Mouse (Mus musculus): ENCODE measurements around the gene Gm42421.

The Gm42421 gene

DNA sequence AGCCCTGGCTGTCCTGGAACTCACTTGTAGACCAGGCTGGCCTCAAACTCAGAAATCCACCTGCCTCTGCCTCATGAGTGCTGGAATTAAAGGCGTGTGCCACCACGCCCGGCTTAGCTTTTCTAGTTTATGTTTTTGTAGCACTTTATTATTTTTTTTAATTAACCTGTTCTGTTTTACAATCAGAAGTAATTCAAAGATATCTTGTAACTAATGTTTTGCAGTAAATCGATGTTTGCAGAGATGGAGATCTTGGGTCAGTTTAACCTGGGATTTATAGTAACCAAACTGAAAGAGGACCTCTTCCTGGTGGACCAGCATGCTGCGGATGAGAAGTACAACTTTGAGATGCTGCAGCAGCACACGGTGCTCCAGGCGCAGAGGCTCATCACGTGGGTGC is at the start of gene Gm42421:
Gm42421 (plus strand) TSS at position 301 of the 400 bp plus-strand sequence.
- no peak for DNase-seq

DNA sequence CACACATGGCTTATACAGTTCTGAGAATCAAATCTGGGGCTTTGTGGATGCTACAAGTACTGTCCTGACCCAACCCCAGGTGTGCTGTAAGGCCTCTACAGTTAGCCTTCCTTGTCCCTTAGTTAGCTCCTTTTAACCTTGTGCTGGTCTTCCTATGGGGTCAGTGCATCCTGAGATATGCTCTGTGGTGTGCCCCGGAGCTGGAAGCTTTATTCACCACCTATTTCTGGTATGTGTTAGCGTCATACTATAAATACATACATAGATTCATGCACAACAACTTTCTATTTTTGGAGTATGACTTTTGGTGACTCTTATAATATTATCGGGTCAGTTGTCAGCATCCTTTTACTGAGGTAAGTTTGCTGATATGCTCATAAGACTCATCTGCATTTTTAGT is 42.7 kb upstream of the Gm42421 start:
- DNase-seq, result no peak

DNA sequence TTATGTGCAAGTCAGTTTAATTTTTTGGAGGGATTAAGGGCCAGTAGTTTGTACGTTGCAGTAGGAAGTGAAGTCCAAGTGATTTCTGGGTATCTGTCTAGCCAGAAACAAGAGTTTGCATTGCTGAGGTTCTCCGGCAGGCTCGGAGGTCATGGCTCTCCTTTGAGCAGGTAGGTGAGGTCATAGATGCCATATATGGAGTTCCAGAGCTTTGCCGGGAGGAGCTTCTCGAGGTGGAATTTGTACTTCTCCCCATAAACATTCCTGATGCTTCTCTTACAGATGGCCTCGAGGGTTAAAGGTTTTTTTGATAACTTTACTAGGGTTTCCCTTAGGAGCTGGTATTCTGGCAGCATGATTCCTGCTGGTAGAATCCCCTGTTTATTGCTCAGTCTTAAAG is 37.2 kb upstream of the Gm42421 start:
- no peak for DNase-seq

DNA sequence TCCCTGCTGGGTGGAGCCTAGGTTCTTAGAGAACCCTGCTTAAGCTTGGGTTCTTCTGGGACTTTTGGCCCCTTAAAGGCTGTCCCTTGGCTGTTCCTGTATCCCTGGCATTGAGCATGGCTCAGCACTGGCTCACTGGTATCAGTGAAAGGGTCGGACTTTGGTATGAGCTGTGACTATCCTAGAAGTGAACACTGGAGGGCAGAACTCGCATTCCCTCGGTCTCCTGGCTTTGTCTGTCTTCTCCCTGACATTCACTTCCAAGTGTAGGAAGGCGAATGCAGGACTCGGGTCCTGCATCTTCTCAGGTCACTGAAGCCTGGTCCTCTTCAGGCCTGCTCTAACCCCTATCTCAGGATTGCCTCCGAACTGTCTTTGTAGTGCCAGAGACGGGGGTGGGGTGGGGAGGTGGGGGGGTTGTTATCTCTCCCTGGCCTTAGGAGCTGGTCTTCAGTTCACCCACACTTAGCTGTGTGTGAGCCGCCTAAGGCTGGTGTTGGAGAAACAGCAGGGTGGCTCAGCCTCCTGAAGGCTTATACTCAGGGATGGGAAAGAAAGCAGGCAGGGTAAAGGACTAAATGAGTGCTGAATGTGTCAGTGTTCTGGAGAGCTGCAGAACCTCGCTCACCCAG is 35.6 kb upstream of the Gm42421 start:
- no peak for DNase-seq

DNA sequence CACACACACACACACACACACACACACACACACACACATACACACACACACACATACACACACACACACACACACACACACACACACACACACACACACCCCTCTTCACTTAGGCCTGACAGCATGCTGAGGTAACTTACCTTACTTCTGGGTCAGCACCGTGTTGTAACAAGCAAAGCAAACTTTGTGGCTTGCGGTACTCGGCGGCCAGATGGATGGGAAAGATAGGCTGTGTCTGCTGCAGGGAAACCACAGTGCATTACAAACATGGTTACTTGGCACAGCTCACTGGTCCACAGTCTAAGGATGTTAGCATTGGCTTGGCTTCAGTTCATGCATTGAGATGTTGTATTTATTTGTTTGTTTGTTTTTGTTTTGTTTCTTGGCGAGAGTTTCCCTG is 34.6 kb upstream of the Gm42421 start:
- DNase-seq, result no peak

DNA sequence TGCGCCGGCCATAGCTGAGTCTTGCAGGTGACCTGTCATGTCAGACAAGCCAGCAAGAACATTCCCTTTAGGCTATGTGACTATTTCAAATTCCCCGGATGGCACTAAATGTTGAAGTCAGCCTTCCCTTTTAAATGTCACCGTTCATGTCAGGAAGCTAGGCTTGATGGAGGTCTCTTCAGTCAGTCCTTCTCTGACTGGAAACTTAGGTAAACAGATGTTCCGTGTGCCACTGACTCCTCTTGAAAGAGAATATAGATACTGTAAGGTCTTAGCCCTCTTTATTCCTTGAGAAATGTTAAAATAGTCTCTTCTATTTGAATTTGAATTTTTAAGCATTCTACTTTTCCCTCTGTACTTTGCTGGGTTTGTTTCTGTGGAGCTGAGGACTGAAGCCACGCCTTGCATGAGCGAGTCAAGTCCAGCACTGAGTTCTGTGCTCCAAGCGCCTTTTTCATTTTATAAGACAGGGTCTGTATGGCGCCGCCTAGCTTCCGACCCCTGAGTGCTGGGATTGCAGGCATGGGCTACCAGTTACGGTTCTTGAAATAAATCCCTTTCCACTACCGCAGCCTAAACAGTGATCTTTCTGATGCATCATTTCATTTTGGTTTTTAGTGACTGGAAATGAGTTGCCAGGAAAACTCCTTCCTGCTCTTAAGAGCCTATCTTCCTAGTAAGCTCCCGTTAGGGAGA is 30.2 kb upstream of the Gm42421 start, which contains the start of gene Ankrd61:
Ankrd61 (minus strand) TSS at position 51 of the 696 bp plus-strand sequence.
- no peak for DNase-seq

DNA sequence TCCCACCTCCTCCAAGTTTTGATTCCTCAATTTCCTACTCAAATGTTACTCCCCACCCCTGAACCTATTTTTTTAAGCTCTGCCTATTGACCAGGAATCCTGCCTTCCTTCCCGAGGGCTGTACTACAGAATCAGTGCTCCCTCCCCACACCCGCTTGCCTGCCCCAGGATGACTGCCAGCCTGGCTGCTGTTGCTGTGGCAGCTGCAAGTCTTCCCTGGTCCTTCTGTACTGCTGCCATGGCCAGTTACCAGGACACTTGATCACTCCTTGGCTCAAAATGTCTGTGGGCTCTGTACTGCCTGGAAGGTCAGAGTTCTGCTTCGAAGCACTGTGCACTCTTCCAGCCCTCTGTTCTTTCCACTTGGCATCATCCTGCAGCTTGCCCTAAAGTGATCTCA is 25.9 kb upstream of the Gm42421 start:
- DNase-seq, result no peak

DNA sequence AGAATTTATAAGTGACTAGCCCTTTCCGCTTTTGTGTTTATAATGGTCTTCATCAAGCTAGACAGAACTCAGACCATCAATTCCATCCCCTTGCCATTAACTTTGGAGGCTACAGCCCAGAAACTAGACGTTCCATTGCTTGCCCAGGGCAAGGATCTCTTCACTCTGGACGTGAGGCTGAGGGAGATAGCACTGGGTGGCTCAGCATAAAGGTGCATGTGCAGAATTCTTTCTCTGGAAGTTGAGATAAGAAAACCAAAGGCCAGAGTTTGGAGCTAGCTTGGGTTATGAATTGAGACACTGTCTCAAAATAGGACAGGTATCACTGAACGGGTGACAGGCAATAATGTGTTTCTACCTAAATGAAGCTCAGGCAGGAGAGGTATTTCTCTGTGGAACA is 24.2 kb upstream of the Gm42421 start:
- no peak for DNase-seq

DNA sequence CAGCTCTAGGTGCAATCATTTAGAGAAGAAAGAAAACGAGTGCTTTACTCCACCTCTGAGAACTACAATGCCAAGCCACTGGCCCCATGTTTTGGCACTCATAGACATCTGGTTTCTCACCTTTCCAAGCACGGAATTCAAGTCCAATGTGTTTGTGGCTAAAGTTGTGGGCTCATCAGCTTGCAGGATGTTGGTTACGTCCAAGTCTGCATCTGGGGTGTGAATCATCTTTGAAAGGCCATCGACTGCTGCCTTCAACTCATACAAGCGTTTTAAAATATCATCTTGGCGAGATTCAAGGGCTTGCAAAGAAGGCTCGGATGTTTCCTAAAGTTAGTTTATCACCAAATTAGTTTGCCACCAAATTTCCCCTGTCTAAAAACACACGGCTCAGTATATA is 21.5 kb upstream of the Gm42421 start:
- DNase-seq, result no peak

DNA sequence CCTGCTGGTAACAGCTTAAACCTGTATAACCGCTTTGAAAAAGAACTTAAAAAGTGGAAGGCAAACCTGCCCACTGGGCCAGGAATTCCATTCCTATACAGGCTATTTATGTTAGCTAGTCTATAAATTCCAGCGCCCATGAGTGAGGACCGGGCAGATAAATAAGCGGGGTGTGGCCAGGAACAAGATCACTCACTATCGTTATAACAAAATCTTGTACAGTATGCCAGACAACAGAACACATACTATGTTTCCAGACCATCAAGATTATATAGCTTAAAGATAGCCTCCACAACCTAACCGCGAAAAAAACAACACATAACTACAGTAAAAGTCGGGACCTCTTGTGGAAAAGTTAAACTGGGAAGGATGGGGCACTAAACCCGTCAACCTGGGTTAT is 19.0 kb upstream of the Gm42421 start:
- no peak for DNase-seq

DNA sequence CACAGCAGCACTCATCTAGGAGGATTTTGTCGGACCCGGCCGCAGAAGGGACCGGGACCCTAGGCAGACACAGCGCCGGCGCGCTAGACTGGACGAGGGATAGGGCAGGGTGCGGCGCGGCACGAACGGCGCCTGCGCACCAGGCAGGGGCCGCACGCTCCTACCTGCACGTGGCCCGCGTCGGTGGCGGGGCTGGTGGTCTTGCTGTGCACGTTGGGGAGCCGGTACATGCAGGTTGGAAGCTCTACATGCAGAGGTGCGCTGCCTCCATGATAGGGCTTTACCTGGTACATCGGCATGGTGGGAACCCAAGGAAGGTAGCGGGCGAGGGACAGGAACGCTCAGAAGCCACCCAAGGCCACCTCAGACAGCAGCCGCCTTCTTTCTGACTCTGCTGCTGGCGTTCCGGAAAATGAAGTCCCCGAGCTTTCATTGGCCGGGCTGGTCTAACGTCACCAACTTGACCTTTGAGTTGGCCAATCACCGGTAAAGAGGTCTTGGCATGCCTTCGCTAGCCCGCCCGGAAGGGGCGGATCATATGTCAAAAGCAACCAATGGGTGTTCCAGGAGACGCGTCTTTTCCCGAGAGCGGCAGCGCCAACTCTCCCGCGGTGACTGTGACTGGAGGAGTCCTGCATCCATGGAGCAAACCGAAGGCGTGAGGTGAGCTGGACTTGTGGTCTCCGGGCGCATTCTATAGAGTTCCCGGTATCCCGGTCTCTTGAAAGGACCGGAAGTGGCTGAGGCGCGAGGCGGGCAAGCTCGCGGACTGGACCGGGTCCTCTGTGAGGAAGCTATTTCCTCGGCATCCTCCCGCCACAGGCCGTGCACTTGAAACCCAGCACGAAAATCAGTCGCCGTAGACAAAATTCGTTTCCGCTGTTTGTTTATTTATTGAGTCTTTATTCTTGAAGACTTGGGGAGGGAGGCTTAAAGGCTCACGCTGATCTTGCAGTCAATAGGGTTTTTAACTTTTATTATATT is 18.3 kb upstream of the Gm42421 start, which contains the start of the genes Aimp2 and Pms2:
Aimp2 (minus strand) TSS at position 431 of the 984 bp plus-strand sequence.
Pms2 (plus strand) TSS at position 548 of the 984 bp plus-strand sequence.
- DNase-seq, result peak; percentile 95 to 96

DNA sequence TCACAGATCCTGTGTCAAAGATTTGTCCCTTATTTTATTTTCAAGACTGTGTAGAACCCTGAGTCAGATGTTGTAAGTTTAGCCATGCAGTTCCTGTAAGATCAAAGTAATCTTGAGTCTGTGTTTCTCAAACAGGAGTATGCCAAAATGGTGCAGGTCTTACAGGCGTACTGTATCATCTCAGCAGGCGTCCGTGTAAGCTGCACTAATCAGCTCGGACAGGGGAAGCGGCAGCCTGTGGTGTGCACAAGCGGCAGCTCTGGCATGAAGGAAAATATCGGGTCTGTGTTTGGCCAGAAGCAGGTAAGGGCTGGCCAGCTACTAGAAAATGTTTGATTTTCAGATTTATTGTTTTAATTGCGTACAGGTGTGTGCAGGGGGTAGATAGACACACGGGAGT is 11.8 kb upstream of the Gm42421 start:
- no peak for DNase-seq

DNA sequence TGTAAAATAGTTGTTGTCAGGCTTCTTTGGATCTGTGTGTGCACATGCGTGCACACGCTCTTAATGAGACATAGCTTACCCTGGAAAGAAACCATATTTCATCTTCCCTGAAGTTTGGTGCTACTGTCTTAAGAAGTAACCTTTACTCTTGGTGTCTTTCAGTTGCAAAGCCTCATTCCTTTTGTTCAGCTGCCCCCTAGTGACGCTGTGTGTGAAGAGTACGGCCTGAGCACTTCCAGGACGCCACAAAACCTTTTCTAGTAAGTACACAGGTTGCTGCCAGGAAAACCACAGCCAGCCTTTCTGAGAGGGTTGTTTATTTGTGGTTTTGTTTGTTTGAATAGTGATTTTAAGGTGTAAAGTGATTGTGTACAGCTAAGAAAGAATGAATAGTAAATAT is 10.6 kb upstream of the Gm42421 start:
- DNase-seq, result peak; percentile 14 to 32

DNA sequence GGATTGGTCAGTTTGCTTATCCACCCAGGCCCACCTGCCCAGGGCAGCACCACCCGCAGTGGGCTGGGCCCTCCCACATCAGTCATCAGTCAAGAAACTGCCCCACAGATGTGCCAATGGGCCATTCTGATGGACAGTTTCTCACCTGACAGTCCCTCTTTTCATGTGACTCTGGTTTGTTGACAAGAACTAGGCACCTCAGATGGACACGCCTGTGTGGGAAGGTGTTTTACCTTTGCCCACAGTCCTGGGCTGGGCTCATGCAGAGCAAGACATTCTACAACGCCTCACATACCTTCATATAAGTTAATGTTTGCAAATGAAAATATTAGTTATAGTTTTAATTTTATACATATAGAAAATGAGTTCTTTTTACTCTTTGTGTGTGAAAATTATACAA is 9.9 kb upstream of the Gm42421 start:
- DNase-seq, result no peak

DNA sequence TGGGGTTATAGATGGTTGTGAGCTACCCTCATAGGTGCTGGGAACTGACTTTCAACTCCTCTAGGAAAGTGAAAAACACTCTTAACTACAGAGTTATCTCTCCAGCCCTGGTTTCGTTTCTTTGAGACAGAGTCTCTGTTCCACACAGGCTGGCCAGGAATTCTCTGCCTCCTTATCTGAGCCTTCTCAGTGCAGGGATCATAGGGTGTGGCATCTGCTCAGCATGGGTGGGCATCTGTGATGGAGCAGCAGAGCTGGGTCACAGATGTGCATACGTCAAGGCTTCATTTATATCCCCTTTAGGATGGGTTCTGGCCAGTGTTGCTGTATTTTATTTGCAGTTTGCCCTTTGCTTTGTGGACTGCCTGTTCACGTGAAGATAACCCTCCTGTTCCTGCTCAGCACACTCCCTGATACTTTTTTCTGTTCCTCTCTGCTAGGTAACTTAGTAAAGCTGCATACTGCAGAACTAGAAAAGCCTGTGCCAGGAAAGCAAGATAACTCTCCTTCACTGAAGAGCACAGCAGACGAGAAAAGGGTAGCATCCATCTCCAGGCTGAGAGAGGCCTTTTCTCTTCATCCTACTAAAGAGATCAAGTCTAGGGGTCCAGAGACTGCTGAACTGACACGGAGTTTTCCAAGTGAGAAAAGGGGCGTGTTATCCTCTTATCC is 3.1 kb upstream of the Gm42421 start:
- DNase-seq, result no peak

DNA sequence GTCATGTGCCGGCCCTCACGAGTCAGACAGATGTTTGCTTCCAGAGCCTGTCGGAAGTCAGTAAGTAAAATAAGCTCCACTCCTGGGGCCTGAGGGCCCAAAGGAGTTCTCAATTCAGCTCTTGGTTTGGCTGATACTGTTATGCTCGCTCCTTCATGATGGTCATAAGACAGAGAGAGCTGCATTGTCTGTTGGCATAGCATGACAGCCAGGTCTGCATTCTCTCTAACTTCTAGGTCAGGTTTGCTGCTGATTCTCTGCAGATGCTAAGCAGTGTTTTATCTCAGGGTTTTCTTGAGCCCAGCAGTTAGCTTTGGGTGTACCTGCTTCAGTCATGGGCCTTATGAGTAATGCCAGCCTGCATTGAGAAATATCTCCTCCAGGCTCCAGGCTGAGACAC is 1.3 kb downstream of the Gm42421 start:
- DNase-seq, result no peak

DNA sequence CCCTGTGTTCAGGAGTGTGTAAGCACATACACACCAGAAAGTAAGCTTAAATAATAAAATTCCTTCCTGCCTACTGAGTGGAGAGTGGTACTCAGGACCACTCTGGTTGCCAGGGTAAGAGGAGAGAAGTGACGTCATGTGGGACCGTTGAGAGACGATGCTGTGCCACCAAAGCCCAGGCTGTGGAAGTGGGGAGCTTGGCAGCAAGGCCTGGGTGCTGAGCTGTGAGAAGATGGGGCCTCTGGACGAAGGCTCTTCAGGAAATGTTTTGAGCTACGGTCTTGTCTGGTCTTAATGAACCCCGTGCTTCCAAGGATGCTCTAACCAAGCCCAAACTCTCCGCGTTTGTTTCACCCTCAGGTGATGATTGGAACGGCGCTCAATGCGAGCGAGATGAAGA is 2.7 kb downstream of the Gm42421 start:
- no peak for DNase-seq

DNA sequence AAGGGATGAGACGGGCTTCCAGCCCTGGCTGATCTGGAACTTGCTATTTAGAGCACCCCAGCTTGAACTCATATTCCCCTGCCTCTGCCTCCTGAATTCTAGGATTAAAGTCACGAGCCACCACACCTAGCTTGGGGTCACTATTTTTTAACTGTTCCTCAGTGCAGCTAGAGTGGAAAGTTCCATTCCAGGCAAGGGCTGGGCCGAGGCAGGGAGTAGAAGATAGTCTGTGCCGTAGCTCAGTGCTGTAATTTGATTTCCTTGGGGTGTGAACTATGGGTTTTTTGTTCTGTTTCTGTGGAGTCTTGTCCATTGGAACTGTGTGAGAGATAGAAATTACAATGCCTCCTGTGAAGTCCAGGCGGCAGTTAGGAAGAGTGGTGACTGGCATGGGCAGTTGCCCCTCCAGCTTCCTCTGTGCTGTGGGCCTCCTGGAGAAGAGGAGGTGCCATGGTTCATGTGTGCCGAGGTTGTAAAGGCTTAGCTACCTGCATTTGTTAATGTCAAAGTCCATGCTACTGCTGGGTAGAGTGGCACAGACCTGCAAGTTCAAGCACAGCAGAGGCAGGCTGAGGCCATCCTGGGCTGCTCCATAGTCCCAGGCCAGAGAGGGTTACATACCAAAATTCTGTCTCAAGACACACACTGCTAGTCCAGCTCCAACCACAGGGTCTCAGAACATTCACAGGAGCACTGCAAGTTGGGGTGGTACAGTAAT is 4.0 kb downstream of the Gm42421 start:
- no peak for DNase-seq

DNA sequence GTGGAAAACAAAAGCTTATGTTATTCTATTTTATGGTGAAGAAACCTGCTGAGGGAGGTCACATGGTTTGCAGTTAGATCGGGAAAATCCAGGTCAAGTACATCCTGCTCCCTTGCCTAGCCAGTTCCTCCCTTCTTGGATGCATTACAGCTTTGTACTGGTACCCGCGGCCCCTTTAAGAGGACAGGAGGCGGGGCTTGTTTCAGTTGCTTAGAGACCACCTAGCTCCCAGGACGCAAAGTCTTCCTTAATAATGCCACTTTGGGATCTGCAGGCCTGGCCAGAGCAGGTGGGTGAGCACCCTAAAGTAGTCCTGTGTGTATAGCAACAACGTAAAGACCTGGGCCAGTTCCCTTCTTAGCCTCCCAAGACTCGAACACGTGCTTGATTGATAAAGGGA is 4.9 kb downstream of the Gm42421 start, which contains the start of gene Rsph10b:
Rsph10b (plus strand) TSS at position 205 of the 400 bp plus-strand sequence.
- no peak for DNase-seq

DNA sequence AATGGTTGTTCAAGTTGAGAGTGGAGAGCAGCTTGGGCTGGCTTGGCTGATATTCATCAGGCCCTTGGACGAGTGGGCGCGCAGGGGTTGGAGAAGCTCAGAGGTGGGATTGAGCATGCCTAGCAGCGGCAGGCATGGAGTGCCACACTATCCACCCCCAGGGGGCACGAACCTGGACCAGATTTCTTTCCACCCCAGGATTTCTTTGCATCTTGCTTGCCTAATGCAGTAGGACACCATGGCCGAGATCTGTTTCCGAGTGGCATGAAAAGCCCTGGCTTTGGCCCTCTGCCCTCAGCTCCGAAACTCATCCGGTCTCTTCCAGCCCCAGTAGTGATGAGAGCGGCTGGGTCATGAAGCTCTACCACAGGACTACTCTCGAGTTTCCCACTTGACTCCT is 5.4 kb downstream of the Gm42421 start:
- DNase-seq, result peak in 1 of 2 experiments; percentile 7

DNA sequence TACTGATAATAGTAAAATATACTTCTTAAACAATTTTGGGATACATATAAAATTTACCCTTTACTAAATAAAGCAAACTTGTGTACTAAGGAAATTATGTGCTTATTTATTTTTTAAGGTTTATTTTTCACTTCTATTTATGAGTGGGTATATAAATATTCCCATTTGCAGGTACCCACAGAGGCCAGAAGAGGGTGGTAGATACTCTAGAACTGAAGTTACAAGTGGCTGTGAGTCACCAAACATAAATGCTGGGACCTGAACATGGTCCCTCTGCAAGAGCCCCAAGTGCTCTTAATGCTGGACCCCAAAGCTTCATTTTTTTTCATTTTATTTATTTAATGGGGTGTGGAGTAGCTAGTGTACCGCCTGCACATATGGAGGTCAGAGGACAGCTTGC is 5.9 kb downstream of the Gm42421 start:
- no peak for DNase-seq

DNA sequence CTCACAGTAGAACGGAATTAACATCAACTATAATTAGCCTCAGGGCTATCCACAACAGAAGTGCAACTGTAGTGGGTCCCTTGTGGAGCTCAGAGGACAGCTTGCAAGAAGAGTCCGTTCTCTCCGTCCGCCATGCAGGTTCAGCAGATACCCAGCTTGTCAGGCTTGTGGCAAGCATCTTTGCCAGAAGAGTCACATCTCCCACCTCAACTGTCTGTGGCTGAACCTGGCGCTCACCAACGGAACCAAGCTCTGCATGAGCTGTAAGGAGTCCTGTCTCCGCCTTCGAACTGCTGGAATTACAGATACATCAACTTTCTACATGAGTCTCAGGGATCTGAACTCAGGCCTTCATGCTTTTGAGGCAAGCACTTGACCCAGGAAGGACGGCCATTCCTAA is 8.2 kb downstream of the Gm42421 start:
- DNase-seq, result no peak
